Mouse (Mus musculus): Measurements from ENCODE around the gene Safb2.
A peak's percentile ranks its signal among the peaks of the same experiment; 100 is the strongest.
"Not testable (repeated sequence)": the region's sequence is repeated elsewhere in the genome, so short reads cannot be mapped to it uniquely, and the experiment has no call there.

Safb2 gene

GRCm38 (mm10) chr17:56584257-56585130, at the start of gene Safb2, which contains the start of gene Safb:
Gene Safb2, minus strand, starts transcription at chr17:56584585.
Gene Safb, plus strand, starts transcription at chr17:56584825.
- peak; percentile 97 for DNase-seq (ENCODE audit: extremely low spot score, low read depth, low spot score)

GRCm38 (mm10) chr17:56634023-56634422, 49.6 kb upstream of the Safb2 start:
- DNase-seq (ENCODE audit: extremely low spot score, low read depth, low spot score): no peak

DNA sequence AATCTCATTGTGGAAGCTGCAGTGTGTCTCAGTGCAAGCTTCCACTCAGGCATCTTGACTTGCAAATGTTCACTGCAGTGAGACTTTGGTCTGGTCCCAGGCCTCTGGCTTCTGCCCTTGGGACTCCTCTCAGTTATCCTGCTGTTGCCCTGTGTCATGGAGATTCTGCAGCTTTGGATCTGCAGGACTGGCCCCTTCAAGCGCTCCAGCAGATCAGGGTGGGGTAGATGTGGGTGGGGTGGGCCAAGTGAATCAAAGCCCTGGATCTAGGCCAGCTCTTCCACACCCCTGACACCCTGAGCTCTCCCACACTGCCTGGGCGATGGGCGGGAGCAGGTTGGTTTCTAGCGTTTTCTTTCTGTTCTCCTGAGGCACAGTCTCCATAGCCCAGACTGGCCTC, 47.4 kb upstream of the Safb2 start:
- no peak for DNase-seq (ENCODE audit: extremely low spot score, low read depth, low spot score)

DNA sequence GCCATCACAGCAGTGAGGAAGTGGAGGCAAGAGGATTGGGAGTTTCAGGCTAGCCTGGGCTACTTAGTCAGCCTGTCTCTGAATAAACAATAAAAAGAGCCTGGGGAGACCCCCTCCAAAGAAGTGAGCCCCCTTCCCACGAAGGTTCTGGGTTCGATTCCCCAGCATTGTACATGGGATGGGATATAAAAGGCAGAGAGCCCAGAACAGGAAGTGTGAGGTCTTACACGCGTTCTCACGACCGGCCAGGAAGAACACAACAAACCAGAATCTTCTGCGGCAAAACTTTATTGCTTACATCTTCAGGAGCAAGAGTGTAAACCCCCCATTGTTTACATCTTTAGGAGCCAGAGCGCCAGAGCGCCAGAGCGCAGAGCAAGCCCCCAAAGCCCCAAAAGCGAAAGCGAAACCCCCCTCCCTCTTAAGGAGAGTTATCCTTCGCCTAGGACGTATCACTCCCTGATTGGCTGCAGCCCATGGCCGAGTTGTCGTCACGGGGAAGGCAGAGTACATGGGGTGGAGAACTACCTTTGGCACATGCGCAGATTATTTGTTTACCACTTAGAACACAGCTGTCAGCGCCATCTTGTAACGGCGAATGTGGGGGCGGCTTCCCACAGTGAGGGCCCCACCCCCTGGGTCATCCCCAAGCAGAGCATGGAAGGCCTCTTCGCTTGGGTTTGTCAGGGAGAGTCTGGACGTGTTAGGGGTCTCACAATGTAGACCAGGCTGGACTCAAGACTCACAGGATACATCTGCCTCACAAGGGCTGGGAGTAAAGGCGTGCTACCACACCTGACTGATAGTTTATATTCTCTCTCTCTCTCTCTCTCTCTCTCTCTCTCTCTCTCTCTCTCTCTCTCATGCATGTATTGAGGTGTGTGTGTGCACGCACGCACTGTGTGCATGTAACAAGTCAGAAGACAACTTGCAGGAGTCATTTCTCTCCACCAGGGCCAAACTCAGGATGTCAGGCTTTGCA, 45.7 kb upstream of the Safb2 start:
- not testable (repeated sequence) for DNase-seq (ENCODE audit: extremely low spot score, low read depth, low spot score)

DNA sequence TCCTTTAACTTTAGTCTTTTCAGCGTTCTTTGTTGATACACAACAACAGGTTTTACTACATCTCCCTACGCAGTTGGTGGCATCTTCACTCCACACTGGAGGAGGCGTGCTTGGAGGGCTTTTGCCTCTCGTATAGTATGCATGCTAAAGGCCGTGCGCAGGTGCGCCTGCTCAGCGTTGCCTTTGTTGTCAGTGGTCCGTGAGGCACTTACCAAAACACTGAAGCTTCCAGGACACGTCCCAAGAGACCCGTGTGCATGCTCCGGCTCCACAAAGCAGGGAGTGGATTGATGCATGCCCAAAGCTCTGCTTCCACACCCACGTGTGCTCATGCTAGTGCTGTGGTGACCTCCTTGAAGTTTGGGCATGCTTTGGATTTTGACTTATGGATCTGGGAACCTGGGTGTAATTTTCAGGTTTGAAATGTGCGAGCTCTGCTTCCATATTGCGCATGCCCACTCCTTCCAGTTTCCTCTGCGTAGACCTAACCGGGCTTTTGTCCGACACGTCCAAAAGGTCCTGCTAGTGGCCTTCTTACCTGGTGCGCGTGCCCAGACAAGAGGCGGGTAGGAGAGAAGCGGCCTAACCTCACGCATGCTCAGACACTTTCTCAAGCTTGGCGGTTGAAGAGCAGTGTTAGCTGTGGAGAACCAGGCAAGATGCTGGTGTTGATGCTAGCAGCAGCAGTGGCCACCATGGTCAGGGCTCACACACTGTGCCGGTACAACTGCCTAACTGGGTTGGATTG, 43.3 kb upstream of the Safb2 start, which contains the start of gene Catsperd:
TSS of gene Catsperd (plus strand) at position 614 of the 748 bp plus-strand sequence.
- no peak for DNase-seq (ENCODE audit: extremely low spot score, low read depth, low spot score)

DNA sequence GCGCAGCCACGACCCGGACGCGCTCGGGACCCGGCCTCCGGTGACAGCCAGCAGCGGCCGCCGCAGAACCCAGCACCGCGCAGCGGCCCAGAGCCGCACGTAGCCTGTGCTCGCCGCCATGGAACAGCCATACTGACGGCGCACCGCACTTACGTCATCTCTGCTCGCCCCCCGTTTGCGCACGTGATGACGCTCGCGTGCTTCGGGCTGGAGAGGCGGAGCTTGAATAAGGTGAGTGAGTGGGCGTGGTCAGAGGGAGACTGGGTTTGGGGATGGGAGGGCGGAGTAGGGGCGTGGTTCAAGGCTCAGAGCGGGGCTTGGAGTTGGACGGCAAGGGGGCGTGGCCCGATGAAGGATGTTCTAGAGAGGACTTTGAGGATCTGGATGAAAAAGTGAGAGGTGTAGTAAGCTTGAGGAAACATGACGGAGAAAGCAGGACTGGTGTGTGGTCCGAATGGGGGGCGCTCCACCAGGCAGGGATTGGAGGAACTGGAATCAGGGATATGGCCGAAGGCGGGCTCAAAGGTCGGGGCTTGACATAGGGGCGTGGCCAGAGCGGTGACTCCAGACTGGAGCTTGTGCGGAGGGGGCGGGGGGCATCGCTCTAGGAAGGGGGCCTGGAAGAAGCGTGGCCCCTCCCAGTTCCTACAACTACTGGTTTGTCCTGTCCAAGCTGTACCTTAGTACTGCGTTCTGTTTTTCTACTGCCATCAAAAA, 42.5 kb upstream of the Safb2 start, which contains the start of gene Lonp1:
TSS of gene Lonp1 (minus strand) at position 134 of the 717 bp plus-strand sequence.
- peak; percentile 98 for DNase-seq (ENCODE audit: extremely low spot score, low read depth, low spot score)

DNA sequence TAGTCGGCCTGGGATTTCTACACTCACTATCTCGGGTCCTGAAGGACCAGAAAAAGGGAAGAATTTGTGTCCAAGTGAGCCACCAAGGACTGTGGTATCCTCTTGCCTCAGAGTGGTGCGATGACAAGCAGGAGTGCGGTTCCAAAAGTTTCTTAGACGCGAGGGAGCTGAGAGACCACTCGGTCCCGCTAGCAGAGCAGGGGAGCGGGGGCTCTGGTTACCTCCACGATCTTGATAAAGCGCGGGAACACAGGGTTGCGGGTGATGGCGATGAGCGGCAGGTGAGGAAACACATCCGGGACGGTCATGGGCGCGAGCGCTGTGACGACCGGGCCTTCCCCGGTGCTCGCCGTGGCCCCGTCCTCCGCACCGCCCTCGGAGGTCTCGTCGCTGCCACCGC, 41.9 kb upstream of the Safb2 start:
- no peak for DNase-seq (ENCODE audit: extremely low spot score, low read depth, low spot score)

GRCm38 (mm10) chr17:56625495-56625894, 41.1 kb upstream of the Safb2 start:
- no peak for DNase-seq (ENCODE audit: extremely low spot score, low read depth, low spot score)

DNA sequence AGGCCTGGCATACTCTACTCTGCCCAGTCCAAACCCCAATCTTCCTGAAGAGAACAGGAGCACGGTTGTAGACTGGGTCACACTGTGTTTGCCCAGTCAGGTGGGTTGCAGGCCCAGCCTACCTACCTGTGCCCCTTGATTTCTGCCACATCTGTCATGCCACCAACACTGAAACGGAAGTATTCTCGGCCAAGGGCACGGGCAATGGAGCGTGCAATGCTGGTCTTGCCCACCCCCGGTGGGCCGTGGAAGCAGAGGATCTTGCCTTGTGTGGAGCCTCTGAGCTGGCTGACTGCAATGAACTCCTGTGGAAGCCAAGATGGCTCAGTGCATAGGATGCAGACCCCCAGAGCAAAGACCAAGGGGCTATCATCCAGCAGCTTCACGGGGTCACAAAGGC, 33.2 kb upstream of the Safb2 start:
- DNase-seq (ENCODE audit: extremely low spot score, low read depth, low spot score): no peak

GRCm38 (mm10) chr17:56616725-56617124, 32.3 kb upstream of the Safb2 start:
- no peak for DNase-seq (ENCODE audit: extremely low spot score, low read depth, low spot score)

DNA sequence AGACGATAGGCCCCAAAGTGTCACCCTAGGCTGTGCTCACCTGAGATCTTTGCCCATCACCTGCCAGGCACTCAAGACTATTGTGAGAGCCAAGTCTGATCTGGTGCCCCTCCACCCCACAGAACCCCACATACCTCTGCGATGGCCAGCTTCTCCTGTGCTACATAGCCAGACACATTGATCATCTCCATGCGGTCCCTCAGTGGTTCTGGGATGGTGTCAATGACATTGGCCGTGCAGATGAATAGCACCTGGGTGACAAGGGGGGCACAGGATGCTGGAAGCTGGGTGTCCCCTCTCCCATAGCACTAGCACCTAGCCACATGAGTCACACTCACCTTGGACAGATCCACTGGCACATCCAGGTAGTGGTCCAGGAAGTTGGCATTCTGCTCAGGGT, 31.4 kb upstream of the Safb2 start:
- no peak for DNase-seq (ENCODE audit: extremely low spot score, low read depth, low spot score)

GRCm38 (mm10) chr17:56615136-56615784, 30.9 kb upstream of the Safb2 start:
- DNase-seq (ENCODE audit: extremely low spot score, low read depth, low spot score): no peak

DNA sequence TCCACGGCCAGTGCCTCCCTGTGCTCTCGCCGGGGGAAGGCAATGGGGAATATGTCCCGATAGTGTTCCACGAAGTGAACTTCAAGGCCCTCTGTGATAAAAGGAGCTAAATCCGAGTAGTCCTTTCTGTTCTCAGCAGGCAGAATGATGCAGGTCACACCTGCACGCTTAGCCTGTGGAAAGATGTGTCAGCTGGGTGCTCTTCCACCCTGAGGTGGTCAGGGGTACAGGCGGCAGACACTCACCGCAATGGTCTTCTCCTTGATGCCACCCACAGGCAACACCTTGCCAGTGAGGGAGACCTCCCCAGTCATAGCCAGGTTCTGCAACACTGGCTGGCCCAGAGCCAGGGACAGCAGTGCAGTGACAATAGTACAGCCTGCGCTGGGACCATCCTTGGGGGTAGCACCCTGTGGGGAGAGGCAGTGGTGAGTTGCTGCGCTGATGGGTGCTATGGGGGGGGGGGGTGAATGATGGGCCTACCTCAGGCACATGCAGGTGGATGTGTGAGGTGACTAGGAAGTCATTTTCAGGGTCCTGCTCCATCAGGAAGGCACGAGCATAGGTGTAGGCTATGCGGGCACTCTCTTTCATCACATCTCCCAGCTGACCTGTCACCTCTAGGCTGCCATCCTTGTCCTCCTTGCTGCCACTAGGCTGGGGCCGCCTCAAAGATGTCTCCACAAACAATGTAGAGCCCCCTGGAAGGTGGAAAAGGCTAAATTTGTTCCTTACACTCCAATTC, 30.2 kb upstream of the Safb2 start:
- no peak for DNase-seq (ENCODE audit: extremely low spot score, low read depth, low spot score)

DNA sequence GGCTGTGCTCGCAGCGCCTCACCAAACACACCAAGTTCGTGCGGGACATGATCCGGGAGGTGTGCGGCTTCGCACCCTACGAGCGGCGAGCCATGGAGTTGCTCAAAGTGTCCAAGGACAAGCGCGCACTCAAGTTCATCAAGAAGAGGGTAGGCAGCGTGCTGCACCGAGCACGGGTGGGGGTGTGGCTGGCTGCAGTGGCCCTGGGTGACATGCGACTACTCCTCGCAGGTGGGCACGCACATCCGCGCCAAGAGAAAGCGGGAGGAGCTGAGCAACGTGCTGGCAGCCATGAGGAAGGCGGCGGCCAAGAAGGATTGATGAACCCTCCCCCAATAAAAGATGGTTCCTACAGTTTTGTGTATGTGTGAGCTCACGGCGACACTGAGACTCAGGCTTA, 29.5 kb upstream of the Safb2 start:
- DNase-seq (ENCODE audit: extremely low spot score, low read depth, low spot score): not testable (repeated sequence)

DNA sequence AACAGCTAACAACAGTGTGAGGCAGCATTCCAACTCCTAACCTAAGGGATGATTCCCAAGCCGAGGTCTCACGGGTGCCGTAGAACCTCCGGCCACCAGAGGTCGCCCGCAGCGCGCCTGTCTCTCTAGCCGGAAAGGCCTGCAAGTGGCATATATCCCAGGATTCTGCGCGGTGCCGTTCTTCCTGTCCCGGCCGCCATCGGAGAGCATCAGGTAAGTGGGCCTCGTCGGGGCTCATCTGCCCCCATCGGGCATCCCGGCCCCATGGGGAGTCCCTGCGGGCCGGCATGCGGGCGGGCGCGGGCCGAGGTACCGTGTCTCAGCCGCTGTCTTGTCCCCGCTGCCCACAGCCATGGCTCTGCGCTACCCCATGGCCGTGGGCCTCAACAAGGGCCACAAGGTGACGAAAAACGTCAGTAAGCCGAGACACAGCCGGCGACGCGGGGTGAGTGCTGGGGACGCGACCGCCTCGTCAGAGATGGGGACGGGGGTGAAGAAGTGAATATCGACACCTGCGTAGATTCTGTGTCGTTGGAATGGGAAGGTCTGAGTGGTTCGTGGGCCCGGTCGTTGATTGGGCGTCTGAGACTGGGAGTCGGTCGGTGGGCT, 29.0 kb upstream of the Safb2 start, which contains the start of gene Rpl36:
TSS of gene Rpl36 (plus strand) at position 181 of the 609 bp plus-strand sequence.
- DNase-seq (ENCODE audit: extremely low spot score, low read depth, low spot score): peak; percentile 57

DNA sequence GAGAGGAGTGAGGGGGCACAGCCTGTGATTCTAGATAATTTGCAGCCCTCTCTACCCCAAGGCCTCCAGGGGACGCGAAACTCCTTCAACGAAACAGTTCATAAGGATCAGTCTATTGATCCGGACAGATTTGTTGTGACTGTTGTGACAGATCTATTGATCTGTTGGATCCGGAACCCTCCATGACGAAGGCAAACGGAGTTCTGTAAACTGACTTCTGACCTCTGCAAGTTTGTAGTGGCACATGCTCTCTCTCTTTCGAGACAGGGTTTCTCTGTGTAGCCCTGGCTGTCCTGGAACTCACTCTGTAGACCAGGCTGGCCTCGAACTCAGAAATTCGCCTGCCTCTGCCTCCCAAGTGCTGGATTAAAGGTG, 28.2 kb upstream of the Safb2 start:
- DNase-seq (ENCODE audit: extremely low spot score, low read depth, low spot score): not testable (repeated sequence)

DNA sequence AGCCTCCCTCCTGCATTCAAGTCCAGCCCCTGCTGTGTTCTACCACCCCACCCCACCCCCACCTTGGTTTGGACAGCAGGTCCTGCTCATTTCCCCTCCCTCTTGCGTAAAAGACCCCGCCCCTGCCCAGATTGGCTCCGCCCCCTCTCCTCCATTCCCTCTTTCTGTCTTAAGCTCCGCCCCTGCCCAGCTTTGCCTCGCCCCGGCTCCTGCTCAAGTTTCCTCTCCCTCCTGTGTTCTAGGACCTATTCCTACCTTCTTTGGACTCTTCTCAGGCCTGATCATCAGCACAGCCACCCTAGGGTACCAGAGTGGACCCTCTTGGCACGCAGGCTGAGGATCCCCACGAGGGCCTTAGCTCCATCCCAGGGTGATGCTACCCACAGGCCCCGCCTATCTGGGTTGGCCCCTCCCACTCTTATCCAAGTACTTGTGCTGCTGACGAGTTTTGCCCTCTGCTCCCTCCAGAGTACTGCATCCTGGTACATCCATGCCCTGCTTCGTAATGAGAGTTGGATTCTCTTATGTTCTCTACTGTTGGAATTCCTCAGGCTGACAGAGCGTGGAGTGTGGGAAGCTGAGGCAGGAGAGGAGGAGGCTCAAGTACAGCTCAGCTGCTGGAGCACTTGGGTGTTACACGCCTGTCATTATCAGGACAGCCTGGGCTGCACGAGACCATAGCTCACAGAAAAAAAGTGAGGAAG, 27.6 kb upstream of the Safb2 start:
- DNase-seq (ENCODE audit: extremely low spot score, low read depth, low spot score): no peak

DNA sequence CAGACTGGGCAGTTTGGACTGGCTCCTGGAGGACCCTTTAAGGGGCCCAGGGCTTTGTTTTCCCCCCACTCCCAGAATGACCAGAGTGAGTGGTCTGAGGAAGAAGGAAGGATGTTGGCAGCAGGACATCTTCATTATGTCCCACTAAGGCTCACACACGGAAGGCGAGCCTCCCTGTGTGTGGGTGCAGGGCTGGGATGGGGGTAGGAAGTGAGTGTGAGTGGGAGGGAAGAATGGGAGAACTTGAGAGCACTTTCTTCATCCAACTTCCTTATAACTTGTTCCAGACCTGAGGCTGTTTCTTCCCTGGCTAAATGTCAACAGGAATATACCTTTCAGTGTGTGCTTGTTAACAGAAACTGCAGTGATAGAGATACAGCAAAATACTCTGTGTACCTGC, 26.9 kb upstream of the Safb2 start:
- DNase-seq (ENCODE audit: extremely low spot score, low read depth, low spot score): no peak
